Mouse (Mus musculus): ENCODE data around the gene Sco2. TPM values are rescaled to one million over a fixed set of nuclear protein-coding genes. Genes with fewer than 3 reads are reported as not detected.

Gene Sco2
- polyA plus RNA-seq, 1 experiment from 2014 or later: 14.1 TPM

GRCm38 (mm10) chr15:89396883-89397282 is 23.2 kb upstream of the Sco2 start:
- H3K9ac ChIP-seq (replicated peaks; ENCODE audit: low read depth, low read length): no peak overlapping the region

GRCm38 (mm10) chr15:89390081-89390480 is 16.4 kb upstream of the Sco2 start:
- Histone ChIP-seq H3K9me3 (ENCODE audit: control insufficient read depth, low read length) (no peaks in the 10 kb centered on the region), H3K9ac (replicated peaks; ENCODE audit: low read depth, low read length) (no peak overlapping the region), H3K4me3 (replicated peaks; ENCODE audit: low read length) (no peak overlapping the region), H3K27me3 (replicated peaks; ENCODE audit: control insufficient read depth, insufficient read depth, low read length) (no peaks in the 10 kb centered on the region), H3K4me2 (ENCODE audit: low read length) (no peak overlapping the region), H3K27ac (ENCODE audit: low read length) (no peak overlapping the region), H3K4me1 (replicated peaks; ENCODE audit: control insufficient read depth, insufficient read depth, low read length) (no peaks in the 10 kb centered on the region), H3K36me3 (ENCODE audit: control insufficient read depth, insufficient read depth) (no peaks in the 10 kb centered on the region)
- 87% methylated on average over 10 of the region's 10 CpGs for WGBS
- no peak for ATAC-seq

More at GRCm38 (mm10) chr15:89396883-89397282, 23.2 kb upstream of the Sco2 start:
- H3K4me2 ChIP-seq (ENCODE audit: low read length): no peak overlapping the region
- WGBS: 91% methylated on average over 4 of the region's 4 CpGs
- H3K4me1 ChIP-seq (replicated peaks; ENCODE audit: control insufficient read depth, insufficient read depth, low read length): no peaks in the 10 kb centered on the region
- H3K9me3 ChIP-seq (ENCODE audit: control insufficient read depth, low read length): no peaks in the 10 kb centered on the region
- H3K36me3 ChIP-seq (ENCODE audit: control insufficient read depth, insufficient read depth): no peaks in the 10 kb centered on the region
- H3K27ac ChIP-seq (ENCODE audit: low read length): no peak overlapping the region
- no peak for ATAC-seq
- H3K4me3 ChIP-seq (replicated peaks; ENCODE audit: low read length): no peak overlapping the region
- no peaks in the 10 kb centered on the region for H3K27me3 ChIP-seq (replicated peaks; ENCODE audit: control insufficient read depth, insufficient read depth, low read length)

GRCm38 (mm10) chr15:89387127-89387526 is 13.5 kb upstream of the Sco2 start:
- H3K9me3 ChIP-seq (ENCODE audit: control insufficient read depth, low read length): no peaks in the 10 kb centered on the region
- no peak overlapping the region for H3K4me3 ChIP-seq (replicated peaks; ENCODE audit: low read length)
- H3K4me2 ChIP-seq (ENCODE audit: low read length): no peak overlapping the region
- 57% methylated on average over 12 of the region's 12 CpGs for WGBS
- ATAC-seq: no peak
- no peaks in the 10 kb centered on the region for H3K27me3 ChIP-seq (replicated peaks; ENCODE audit: control insufficient read depth, insufficient read depth, low read length)
- no peak overlapping the region for H3K27ac ChIP-seq (ENCODE audit: low read length)
- no peaks in the 10 kb centered on the region for H3K4me1 ChIP-seq (replicated peaks; ENCODE audit: control insufficient read depth, insufficient read depth, low read length)
- H3K9ac ChIP-seq (replicated peaks; ENCODE audit: low read depth, low read length): no peak overlapping the region
- H3K36me3 ChIP-seq (ENCODE audit: control insufficient read depth, insufficient read depth): no peaks in the 10 kb centered on the region

GRCm38 (mm10) chr15:89384617-89385016 is 11.0 kb upstream of the Sco2 start, which contains the start of gene Klhdc7b:
Klhdc7b (plus strand) TSS chr15:89384917.
- Histone ChIP-seq H3K4me2 (ENCODE audit: low read length) (no peak within 1 kb of the TSS), H3K4me3 (replicated peaks; ENCODE audit: low read length) (no peak within 1 kb of the TSS), H3K27ac (ENCODE audit: low read length) (no peak within 1 kb of the TSS), H3K9ac (replicated peaks; ENCODE audit: low read depth, low read length) (no peak within 1 kb of the TSS), H3K27me3 (replicated peaks; ENCODE audit: control insufficient read depth, insufficient read depth, low read length) (peaks cover 4% of the 10 kb centered on the region), H3K36me3 (ENCODE audit: control insufficient read depth, insufficient read depth) (no peaks in the 10 kb centered on the region), H3K9me3 (ENCODE audit: control insufficient read depth, low read length) (no peaks in the 10 kb centered on the region), H3K4me1 (replicated peaks; ENCODE audit: control insufficient read depth, insufficient read depth, low read length) (no peaks in the 10 kb centered on the region)
- ATAC-seq: no peak
- 90% methylated on average over 7 of the region's 7 CpGs for WGBS

- ATAC-seq: no peak
- peaks cover 40% of the 10 kb centered on the region for H3K27me3 ChIP-seq (replicated peaks; ENCODE audit: control insufficient read depth, insufficient read depth, low read length)
- H3K36me3 ChIP-seq (ENCODE audit: control insufficient read depth, insufficient read depth): no peaks in the 10 kb centered on the region
- no peak overlapping the region; the same call in 1 of the 2 replicates for H3K9ac ChIP-seq (replicated peaks; ENCODE audit: low read depth, low read length)
- H3K4me1 ChIP-seq (replicated peaks; ENCODE audit: control insufficient read depth, insufficient read depth, low read length): peaks cover 15% of the 10 kb centered on the region
- WGBS: 17% methylated on average over 10 of the region's 10 CpGs
- H3K4me3 ChIP-seq (replicated peaks; ENCODE audit: low read length): peak overlapping the region; percentile 38
- H3K27ac ChIP-seq (ENCODE audit: low read length): no peak overlapping the region
- no peaks in the 10 kb centered on the region for H3K9me3 ChIP-seq (ENCODE audit: control insufficient read depth, low read length)
- H3K4me2 ChIP-seq (ENCODE audit: low read length): peak overlapping the region; percentile 62
Observed at GRCm38 (mm10) chr15:89379429-89379828, 5.8 kb upstream of the Sco2 start.

- Histone ChIP-seq H3K4me2 (ENCODE audit: low read length) (peak within 1 kb of the TSS; percentile 62), H3K9ac (replicated peaks; ENCODE audit: low read depth, low read length) (peak within 1 kb of the TSS; percentile 46), H3K27me3 (replicated peaks; ENCODE audit: control insufficient read depth, insufficient read depth, low read length) (peaks cover 40% of the 10 kb centered on the region), H3K36me3 (ENCODE audit: control insufficient read depth, insufficient read depth) (no peaks in the 10 kb centered on the region), H3K27ac (ENCODE audit: low read length) (no peak within 1 kb of the TSS), H3K4me3 (replicated peaks; ENCODE audit: low read length) (peak within 1 kb of the TSS; percentile 38), H3K4me1 (replicated peaks; ENCODE audit: control insufficient read depth, insufficient read depth, low read length) (peaks cover 19% of the 10 kb centered on the region), H3K9me3 (ENCODE audit: control insufficient read depth, low read length) (no peaks in the 10 kb centered on the region)
- under 1% methylated on average over 33 of the region's 33 CpGs for WGBS
- no peak for ATAC-seq
Observed at GRCm38 (mm10) chr15:89378831-89379401, 5.3 kb upstream of the Sco2 start, which contains the start of gene Odf3b. Odf3b (minus strand) TSS chr15:89379282.

GRCm38 (mm10) chr15:89377938-89378828 is 4.5 kb upstream of the Sco2 start:
- Histone ChIP-seq H3K9ac (replicated peaks; ENCODE audit: low read depth, low read length) (peak overlapping the region; percentile 46), H3K4me3 (replicated peaks; ENCODE audit: low read length) (peak overlapping the region; percentile 38), H3K36me3 (ENCODE audit: control insufficient read depth, insufficient read depth) (no peaks in the 10 kb centered on the region), H3K4me2 (ENCODE audit: low read length) (peak overlapping the region; percentile 62), H3K27me3 (replicated peaks; ENCODE audit: control insufficient read depth, insufficient read depth, low read length) (peaks cover 40% of the 10 kb centered on the region), H3K9me3 (ENCODE audit: control insufficient read depth, low read length) (no peaks in the 10 kb centered on the region), H3K27ac (ENCODE audit: low read length) (no peak overlapping the region), H3K4me1 (replicated peaks; ENCODE audit: control insufficient read depth, insufficient read depth, low read length) (peaks cover 20% of the 10 kb centered on the region)
- 12% methylated on average over 46 of the region's 46 CpGs for WGBS
- no peak for ATAC-seq

- ATAC-seq: no peak
- Histone ChIP-seq H3K4me3 (replicated peaks; ENCODE audit: low read length) (no peak overlapping the region), H3K9ac (replicated peaks; ENCODE audit: low read depth, low read length) (no peak overlapping the region), H3K4me1 (replicated peaks; ENCODE audit: control insufficient read depth, insufficient read depth, low read length) (peaks cover 27% of the 10 kb centered on the region), H3K27ac (ENCODE audit: low read length) (no peak overlapping the region), H3K4me2 (ENCODE audit: low read length) (no peak overlapping the region), H3K9me3 (ENCODE audit: control insufficient read depth, low read length) (no peaks in the 10 kb centered on the region), H3K27me3 (replicated peaks; ENCODE audit: control insufficient read depth, insufficient read depth, low read length) (peaks cover 40% of the 10 kb centered on the region), H3K36me3 (ENCODE audit: control insufficient read depth, insufficient read depth) (peaks cover 4% of the 10 kb centered on the region)
- WGBS: 7% methylated on average over 18 of the region's 18 CpGs
Observed at GRCm38 (mm10) chr15:89377362-89377761, 3.7 kb upstream of the Sco2 start.

- WGBS: 21% methylated on average over 16 of the region's 16 CpGs
Observed at GRCm38 (mm10) chr15:89376957-89377356, 3.3 kb upstream of the Sco2 start, which contains the start of gene Tymp. Tymp (minus strand) TSS chr15:89377039.

More at GRCm38 (mm10) chr15:89376957-89377356, 3.3 kb upstream of the Sco2 start, which contains the start of gene Tymp:
- Histone ChIP-seq H3K9ac (replicated peaks; ENCODE audit: low read depth, low read length) (no peak within 1 kb of the TSS), H3K4me2 (ENCODE audit: low read length) (no peak within 1 kb of the TSS), H3K9me3 (ENCODE audit: control insufficient read depth, low read length) (no peaks in the 10 kb centered on the region), H3K36me3 (ENCODE audit: control insufficient read depth, insufficient read depth) (peaks cover 7% of the 10 kb centered on the region), H3K27ac (ENCODE audit: low read length) (no peak within 1 kb of the TSS), H3K4me1 (replicated peaks; ENCODE audit: control insufficient read depth, insufficient read depth, low read length) (peaks cover 27% of the 10 kb centered on the region), H3K27me3 (replicated peaks; ENCODE audit: control insufficient read depth, insufficient read depth, low read length) (peaks cover 40% of the 10 kb centered on the region), H3K4me3 (replicated peaks; ENCODE audit: low read length) (no peak within 1 kb of the TSS)
- no peak for ATAC-seq
